In the genomic region with DNA sequence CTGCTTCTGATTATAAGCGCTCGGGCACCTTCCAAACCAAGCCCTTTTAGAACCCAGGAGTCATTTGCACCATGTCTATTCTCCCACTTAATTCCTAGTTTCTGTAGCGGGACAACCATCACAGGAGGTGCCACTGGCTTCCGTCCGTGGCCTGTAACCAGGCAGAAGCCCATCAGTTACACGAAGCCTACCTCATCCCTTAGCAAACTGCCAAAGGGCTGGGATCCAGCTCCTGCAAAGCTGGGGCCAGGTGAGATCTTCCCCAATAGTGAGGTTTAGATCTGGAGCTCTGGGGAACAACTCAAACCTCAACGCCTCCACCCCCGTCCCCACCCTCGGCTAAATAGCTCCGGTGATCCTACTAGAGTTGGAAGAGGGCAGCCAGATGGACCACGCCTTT, we compare ENCODE assay signal across 8 mouse cellular contexts. TPM values are rescaled to one million over a fixed set of nuclear protein-coding genes. Genes with fewer than 3 reads are reported as not detected.
A peak's percentile ranks its signal among the peaks of the same experiment; 100 is the strongest.
DNase-seq lines count a peak whose midpoint lies in the region; ATAC-seq lines count a peak whose summit lies in the region.

No protein-coding gene starts in this region.

- peaks cover 70% of the 10 kb centered on the region for H3K36me3 ChIP-seq in kidney, embryonic 16.5 days (ENCODE audit: insufficient read depth, low read length)
- H3K36me3 ChIP-seq in embryonic facial prominence, embryonic 12.5 days, result peaks cover 78% of the 10 kb centered on the region
- H3K36me3 ChIP-seq in intestine, embryonic 15.5 days, result peaks cover 45% of the 10 kb centered on the region
- H3K36me3 ChIP-seq in neural tube, embryonic 12.5 days, result peaks cover 75% of the 10 kb centered on the region

- intact Hi-C loops in left cerebral cortex, postnatal 4 days (cut with DNase I), result no loop called here

- no peak for DNase-seq in kidney, adult 11 months
- no peak for DNase-seq in B cell, adult 2 months
- DNase-seq in layer of hippocampus, postnatal 25 days (ENCODE audit: extremely low spot score in 1 of 2, low spot score in 1 of 2), result no peak
- DNase-seq in left cerebral cortex, postnatal 4 days, result no peak

- no peak for ATAC-seq in kidney, embryonic 16.5 days (ENCODE audit: low FRiP score, low TSS enrichment)
- no peak for ATAC-seq in embryonic facial prominence, embryonic 12.5 days (ENCODE audit: insufficient number of reproducible peaks, insufficient read depth, low FRiP score, low TSS enrichment)
- no peak for ATAC-seq in intestine, embryonic 15.5 days
- no peak for ATAC-seq in neural tube, embryonic 12.5 days (ENCODE audit: low FRiP score, low read depth)

- WGBS in kidney, embryonic 16.5 days, result 60% methylated on average over 11 of the region's 11 CpGs
- WGBS in embryonic facial prominence, embryonic 12.5 days, result 58% methylated on average over 11 of the region's 11 CpGs
- 56% methylated on average over 11 of the region's 11 CpGs for WGBS in intestine, embryonic 15.5 days
- WGBS in neural tube, embryonic 12.5 days, result 59% methylated on average over 11 of the region's 11 CpGs

- H3K4me1 ChIP-seq in kidney, embryonic 16.5 days (ENCODE audit: insufficient read depth, low read length), result peaks cover 19% of the 10 kb centered on the region
- H3K4me1 ChIP-seq in embryonic facial prominence, embryonic 12.5 days, result peaks cover 23% of the 10 kb centered on the region
- peaks cover 20% of the 10 kb centered on the region for H3K4me1 ChIP-seq in intestine, embryonic 15.5 days (replicated peaks)
- peaks cover 23% of the 10 kb centered on the region for H3K4me1 ChIP-seq in neural tube, embryonic 12.5 days

- no peaks in the 10 kb centered on the region for H3K27me3 ChIP-seq in kidney, embryonic 16.5 days (ENCODE audit: insufficient read depth, low read length)
- no peaks in the 10 kb centered on the region for H3K27me3 ChIP-seq in embryonic facial prominence, embryonic 12.5 days
- H3K27me3 ChIP-seq in intestine, embryonic 15.5 days (replicated peaks), result no peaks in the 10 kb centered on the region
- no peaks in the 10 kb centered on the region for H3K27me3 ChIP-seq in neural tube, embryonic 12.5 days (replicated peaks)

- no peaks in the 10 kb centered on the region for H3K9me3 ChIP-seq in kidney, embryonic 16.5 days (ENCODE audit: low read length)
- no peaks in the 10 kb centered on the region for H3K9me3 ChIP-seq in embryonic facial prominence, embryonic 12.5 days
- no peaks in the 10 kb centered on the region for H3K9me3 ChIP-seq in intestine, embryonic 15.5 days
- H3K9me3 ChIP-seq in neural tube, embryonic 12.5 days, result no peaks in the 10 kb centered on the region

- H3K9ac ChIP-seq in kidney, embryonic 16.5 days (replicated peaks; ENCODE audit: low read length), result peak overlapping the region; percentile 87
- H3K9ac ChIP-seq in embryonic facial prominence, embryonic 12.5 days, result peak overlapping the region; percentile 65
- peak overlapping the region; percentile 64 for H3K9ac ChIP-seq in intestine, embryonic 15.5 days
- peak overlapping the region; percentile 65 for H3K9ac ChIP-seq in neural tube, embryonic 12.5 days

- H3K27ac ChIP-seq in kidney, embryonic 16.5 days (ENCODE audit: low read length), result peak overlapping the region; percentile 90
- H3K27ac ChIP-seq in embryonic facial prominence, embryonic 12.5 days, result peak overlapping the region; percentile 91
- peak overlapping the region; percentile 84 for H3K27ac ChIP-seq in intestine, embryonic 15.5 days
- H3K27ac ChIP-seq in neural tube, embryonic 12.5 days, result no peak overlapping the region

- H3K4me3 ChIP-seq in kidney, embryonic 16.5 days (ENCODE audit: low read length), result peak overlapping the region; percentile 93
- peak overlapping the region; percentile 61 for H3K4me3 ChIP-seq in embryonic facial prominence, embryonic 12.5 days
- peak overlapping the region; percentile 82 for H3K4me3 ChIP-seq in intestine, embryonic 15.5 days (replicated peaks)
- H3K4me3 ChIP-seq in neural tube, embryonic 12.5 days, result peak overlapping the region; percentile 43

- peak overlapping the region; percentile 95 for H3K4me2 ChIP-seq in kidney, embryonic 16.5 days (replicated peaks; ENCODE audit: low read depth, low read length)
- peak overlapping the region; percentile 87 for H3K4me2 ChIP-seq in embryonic facial prominence, embryonic 12.5 days (replicated peaks)
- H3K4me2 ChIP-seq in intestine, embryonic 15.5 days (replicated peaks), result peak overlapping the region; percentile 86
- H3K4me2 ChIP-seq in neural tube, embryonic 12.5 days (replicated peaks), result peak overlapping the region; percentile 73

RNA-seq across cellular contexts. Expression of a gene that starts 0.6 kb away (rescaled TPM):
- 66.9 and 68.7 TPM in 2 replicates for polyA plus RNA-seq in kidney, embryonic 16.5 days (2015; fragmentation: Nextera tagmentation; extraction: Ambion mirVana)
- polyA plus RNA-seq in embryonic facial prominence, embryonic 12.5 days (2016; fragmentation: Nextera tagmentation; extraction: Ambion mirVana), result 73.7 and 82.5 TPM in 2 replicates
- polyA plus RNA-seq in intestine, embryonic 15.5 days (2015; fragmentation: Nextera tagmentation; extraction: Ambion mirVana), result 43.4 and 46.7 TPM in 2 replicates
- polyA plus RNA-seq in neural tube, embryonic 12.5 days (2016; fragmentation: Nextera tagmentation; extraction: Ambion mirVana), result 86.4 and 97.3 TPM in 2 replicates
- 10 to 100 TPM; 92.1 to 95.7 TPM for total RNA-seq in layer of hippocampus, postnatal 25 days (2021)
- total RNA-seq in left cerebral cortex, postnatal 4 days (2021), result 10 to 100 TPM; 65.8 to 78.8 TPM

RNA-seq across cellular contexts. Expression of a gene that starts 11.8 kb away (rescaled TPM):
- polyA plus RNA-seq in kidney, embryonic 16.5 days (2015; fragmentation: Nextera tagmentation; extraction: Ambion mirVana), result 23.2 and 25.8 TPM in 2 replicates
- polyA plus RNA-seq in embryonic facial prominence, embryonic 12.5 days (2016; fragmentation: Nextera tagmentation; extraction: Ambion mirVana), result 41.1 and 43.4 TPM in 2 replicates
- 23.2 and 23.6 TPM in 2 replicates for polyA plus RNA-seq in intestine, embryonic 15.5 days (2015; fragmentation: Nextera tagmentation; extraction: Ambion mirVana)
- polyA plus RNA-seq in neural tube, embryonic 12.5 days (2016; fragmentation: Nextera tagmentation; extraction: Ambion mirVana), result 43.4 and 45.6 TPM in 2 replicates
- total RNA-seq in layer of hippocampus, postnatal 25 days (2021), result 10 to 100 TPM; 97.2 to 99.9 TPM
- 10 to 100 TPM; 73.8 to 78.8 TPM for total RNA-seq in left cerebral cortex, postnatal 4 days (2021)

RNA-seq across cellular contexts. Expression of a gene that starts 12.2 kb away (rescaled TPM):
- polyA plus RNA-seq in kidney, embryonic 16.5 days (2015; fragmentation: Nextera tagmentation; extraction: Ambion mirVana), result 26.7 and 28.8 TPM in 2 replicates
- 65.2 and 79.2 TPM in 2 replicates for polyA plus RNA-seq in embryonic facial prominence, embryonic 12.5 days (2016; fragmentation: Nextera tagmentation; extraction: Ambion mirVana)
- 15.4 and 21.1 TPM in 2 replicates for polyA plus RNA-seq in intestine, embryonic 15.5 days (2015; fragmentation: Nextera tagmentation; extraction: Ambion mirVana)
- 54.2 and 72.8 TPM in 2 replicates for polyA plus RNA-seq in neural tube, embryonic 12.5 days (2016; fragmentation: Nextera tagmentation; extraction: Ambion mirVana)
- 1 to 10 TPM in 1 of 2 experiments, under 1 TPM in 1; 0.96 to 2.9 TPM for total RNA-seq in layer of hippocampus, postnatal 25 days (2021)
- 1 to 10 TPM in 1 of 2 experiments, not detected in 1; 1.2 TPM for total RNA-seq in left cerebral cortex, postnatal 4 days (2021)

RNA-seq across cellular contexts. Expression of a gene that starts 36.4 kb away (rescaled TPM):
- polyA plus RNA-seq in kidney, embryonic 16.5 days (2015; fragmentation: Nextera tagmentation; extraction: Ambion mirVana), result 45.2 and 46.0 TPM in 2 replicates
- 63.2 and 63.3 TPM in 2 replicates for polyA plus RNA-seq in embryonic facial prominence, embryonic 12.5 days (2016; fragmentation: Nextera tagmentation; extraction: Ambion mirVana)
- 24.7 and 27.5 TPM in 2 replicates for polyA plus RNA-seq in intestine, embryonic 15.5 days (2015; fragmentation: Nextera tagmentation; extraction: Ambion mirVana)
- polyA plus RNA-seq in neural tube, embryonic 12.5 days (2016; fragmentation: Nextera tagmentation; extraction: Ambion mirVana), result 67.6 and 68.9 TPM in 2 replicates
- 10 to 100 TPM; 18.0 to 20.6 TPM for total RNA-seq in layer of hippocampus, postnatal 25 days (2021)
- total RNA-seq in left cerebral cortex, postnatal 4 days (2021), result 10 to 100 TPM; 28.4 to 28.8 TPM

RNA-seq across cellular contexts. Expression of a gene that starts 36.4 kb away (rescaled TPM):
- polyA plus RNA-seq in kidney, embryonic 16.5 days (2015; fragmentation: Nextera tagmentation; extraction: Ambion mirVana), result 18.6 and 26.6 TPM in 2 replicates
- polyA plus RNA-seq in embryonic facial prominence, embryonic 12.5 days (2016; fragmentation: Nextera tagmentation; extraction: Ambion mirVana), result 34.0 and 39.7 TPM in 2 replicates
- polyA plus RNA-seq in intestine, embryonic 15.5 days (2015; fragmentation: Nextera tagmentation; extraction: Ambion mirVana), result 13.8 and 16.0 TPM in 2 replicates
- polyA plus RNA-seq in neural tube, embryonic 12.5 days (2016; fragmentation: Nextera tagmentation; extraction: Ambion mirVana), result 30.1 and 32.8 TPM in 2 replicates
- 1 to 10 TPM; 4.0 to 4.2 TPM for total RNA-seq in layer of hippocampus, postnatal 25 days (2021)
- 1 to 10 TPM; 7.9 to 8.8 TPM for total RNA-seq in left cerebral cortex, postnatal 4 days (2021)

Comparison
In these comparisons a context has a peak if more than half of its experiments do, and no peak if none do; other contexts are left out.
1. H3K4me3 ChIP-seq: peak in every context shown above with its lines; median percentile 93 in kidney, embryonic 16.5 days; 82 in intestine, embryonic 15.5 days; 61 in embryonic facial prominence, embryonic 12.5 days; 43 in neural tube, embryonic 12.5 days.